Mouse (Mus musculus) adipose tissue, adult 10 weeks (tissue): Measurements from ENCODE around the gene 6030445D17Rik. TPM values are rescaled to one million over a fixed set of nuclear protein-coding genes. Genes with fewer than 3 reads are reported as not detected.

Experiments
- polyA plus RNA-seq: library from polyadenylated mRNA; stranded (reverse); fragments of 350-450 nt; fragmentation: Illumina TruSeq; extraction: RNeasy Lipid Tissue Mini Kit (QIAGEN cat#74804); gene quantifications from one replicate; pipeline ENCODE4 v1.2.3, GENCODE M21; 2014; ENCODE audit warnings: low read depth, low replicate concordance

6030445D17Rik gene
- polyA plus RNA-seq, result 0.58 TPM

DNA sequence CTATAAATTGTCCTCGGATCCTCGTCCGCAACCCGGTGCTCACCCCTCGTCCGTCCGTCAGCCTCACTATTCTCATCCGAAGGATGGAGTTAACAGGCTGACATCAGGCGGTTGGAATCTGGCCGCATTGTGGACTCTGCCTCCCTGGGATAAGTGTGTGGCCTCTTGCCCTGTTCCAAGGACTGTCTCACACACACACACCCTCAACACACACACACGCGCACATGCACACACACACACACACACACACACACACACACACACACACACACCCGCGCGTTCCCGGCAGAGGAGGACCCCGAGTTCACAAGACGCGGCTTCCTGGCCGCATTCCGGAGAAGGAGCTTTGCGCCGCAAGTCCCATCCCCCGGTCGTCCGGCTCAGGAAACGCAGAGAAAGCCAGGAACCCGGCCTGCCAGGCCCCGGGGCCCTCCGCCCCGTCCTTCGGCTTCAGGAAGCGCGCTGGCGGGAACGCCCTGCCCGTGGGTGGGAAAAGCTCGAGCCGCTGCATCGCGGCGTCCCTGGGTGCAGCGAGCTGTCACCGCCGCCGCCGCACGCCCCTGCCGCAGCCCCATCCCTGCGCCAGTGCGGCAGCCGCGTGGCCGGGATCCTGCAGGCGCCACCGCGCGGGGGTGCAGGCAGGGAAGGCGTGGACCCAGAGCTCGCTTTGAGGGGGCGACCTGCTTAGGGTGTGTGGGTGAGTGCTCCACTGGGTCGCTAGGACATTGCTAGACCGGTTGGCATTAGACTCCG lies at the start of gene 6030445D17Rik:
Gene 6030445D17Rik, plus strand, starts transcription at position 165 of the 753 bp plus-strand sequence.

DNA sequence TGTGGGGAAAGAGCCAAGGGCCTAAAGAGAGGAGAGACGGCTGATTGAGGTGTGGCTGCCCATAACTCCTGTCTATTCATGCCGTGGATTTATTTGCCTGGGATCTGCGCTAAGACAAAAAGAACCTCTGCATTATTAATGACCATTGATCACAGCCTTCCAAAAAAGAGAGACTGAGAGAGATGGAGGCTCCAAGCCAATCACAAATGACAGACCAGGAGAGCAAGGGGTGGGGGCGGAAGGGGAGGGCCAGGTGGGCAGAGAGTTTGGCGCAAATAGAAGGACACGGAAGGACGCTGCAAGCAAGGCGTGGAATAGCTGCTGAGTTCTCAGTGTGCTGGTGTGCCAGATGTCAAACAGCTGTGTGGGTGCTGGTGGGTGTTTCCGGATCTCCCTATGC lies 38.8 kb upstream of the 6030445D17Rik start, which contains the start of gene Htr1d:
Gene Htr1d, plus strand, starts transcription at position 301 of the 400 bp plus-strand sequence.

DNA sequence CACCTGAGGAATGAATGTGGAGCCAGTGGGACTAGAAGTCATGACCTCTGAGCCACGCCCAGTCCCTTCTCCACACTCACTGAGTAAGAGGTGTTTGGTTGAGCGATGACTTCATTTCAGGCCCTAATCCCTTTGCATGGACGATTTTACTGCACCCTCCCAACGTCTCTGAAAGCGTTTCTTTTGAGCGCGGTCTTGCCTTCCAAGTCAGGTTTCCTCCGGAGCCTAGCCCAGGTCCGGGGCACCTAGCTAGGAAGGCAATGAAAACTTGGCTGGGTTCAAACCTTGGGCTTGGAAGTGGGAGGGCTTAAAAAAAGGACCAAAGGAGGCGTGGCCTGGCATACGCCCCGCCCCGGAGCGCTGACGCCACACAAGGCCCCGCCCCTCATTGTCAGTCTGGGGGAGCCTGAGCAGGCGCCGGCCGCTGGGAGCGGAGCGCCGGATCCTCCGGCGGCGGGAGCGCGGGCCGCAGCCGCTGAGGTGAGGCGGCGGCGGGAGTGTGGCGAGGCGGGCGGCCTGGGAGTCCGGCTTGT lies 7.4 kb downstream of the 6030445D17Rik start, which contains the start of gene Luzp1:
Gene Luzp1, plus strand, starts transcription at position 391 of the 533 bp plus-strand sequence.

Other genes starting within 250 kb of the 6030445D17Rik start
- 17.5 TPM for gene Tcea3, start 214.5 kb upstream of the 6030445D17Rik start, polyA plus RNA-seq
- 20.5 TPM for gene Zfp46, start 177.6 kb upstream of the 6030445D17Rik start, polyA plus RNA-seq
- gene Hnrnpr, start 151.3 kb upstream of the 6030445D17Rik start, polyA plus RNA-seq, result 58.4 TPM
- not detected for gene Htr1d, start 38.7 kb upstream of the 6030445D17Rik start, polyA plus RNA-seq
- gene Luzp1, start 7.5 kb downstream of the 6030445D17Rik start, polyA plus RNA-seq, result 18.3 TPM
- gene Kdm1a, start 140.5 kb downstream of the 6030445D17Rik start, polyA plus RNA-seq, result 41.1 TPM
- 1.3 TPM for gene Tex46, start 148.2 kb downstream of the 6030445D17Rik start, polyA plus RNA-seq
- not detected for gene Lactbl1, start 160.4 kb downstream of the 6030445D17Rik start, polyA plus RNA-seq